Mouse (Mus musculus) c-Kit-negative CD71-positive TER-119-positive erythroid progenitor cells, embryonic 14.5 days (primary cell): ENCODE data around the gene Tmem117.

Experiments used
- DNase-seq: peaks from one replicate; pipeline ENCODE4 v3.0.0-alpha.2; 2013; ENCODE audit warnings: low read depth, low spot score

Tmem117 gene

DNA sequence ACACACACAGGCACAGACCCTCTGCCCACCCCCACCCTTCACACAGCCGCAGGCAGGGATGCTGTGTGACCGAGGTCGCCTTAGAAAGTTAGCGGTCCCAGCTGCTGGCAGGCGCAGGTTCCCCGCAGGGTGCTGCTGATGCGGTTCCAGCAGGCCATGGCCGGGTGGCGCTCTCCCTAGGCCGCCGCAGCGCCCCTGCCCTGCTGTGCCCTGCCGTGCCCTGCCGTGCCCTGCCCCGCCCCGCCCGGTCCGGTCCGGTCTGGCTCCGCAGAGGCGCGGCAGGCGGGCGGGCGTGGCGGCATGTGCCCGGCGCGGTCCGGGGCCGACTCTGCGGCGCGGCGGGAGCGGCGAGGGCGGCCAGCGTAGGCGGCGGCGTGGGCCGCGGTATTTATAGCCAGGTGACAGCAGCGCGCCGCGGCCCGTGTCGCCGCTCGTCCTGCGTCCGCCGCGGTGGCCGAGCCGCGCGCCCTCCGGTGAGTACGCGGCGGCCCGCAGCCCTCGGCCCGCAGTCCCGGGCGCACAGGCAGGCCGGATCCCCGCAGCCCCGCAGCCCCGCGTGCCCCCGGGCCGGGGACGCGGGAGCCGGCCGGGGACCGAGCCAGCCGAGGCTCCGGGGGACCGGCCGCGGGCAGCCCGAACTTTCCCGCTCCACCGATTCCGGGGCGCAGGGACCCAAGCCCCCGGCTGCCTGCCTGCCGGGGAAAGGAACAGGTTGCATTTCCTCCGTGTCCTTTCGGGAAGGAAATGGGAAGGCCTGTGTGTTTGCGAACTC, at the start of gene Tmem117:
Gene Tmem117, plus strand, starts transcription at position 403 of the 772 bp plus-strand sequence.
- DNase-seq = no peak

DNA sequence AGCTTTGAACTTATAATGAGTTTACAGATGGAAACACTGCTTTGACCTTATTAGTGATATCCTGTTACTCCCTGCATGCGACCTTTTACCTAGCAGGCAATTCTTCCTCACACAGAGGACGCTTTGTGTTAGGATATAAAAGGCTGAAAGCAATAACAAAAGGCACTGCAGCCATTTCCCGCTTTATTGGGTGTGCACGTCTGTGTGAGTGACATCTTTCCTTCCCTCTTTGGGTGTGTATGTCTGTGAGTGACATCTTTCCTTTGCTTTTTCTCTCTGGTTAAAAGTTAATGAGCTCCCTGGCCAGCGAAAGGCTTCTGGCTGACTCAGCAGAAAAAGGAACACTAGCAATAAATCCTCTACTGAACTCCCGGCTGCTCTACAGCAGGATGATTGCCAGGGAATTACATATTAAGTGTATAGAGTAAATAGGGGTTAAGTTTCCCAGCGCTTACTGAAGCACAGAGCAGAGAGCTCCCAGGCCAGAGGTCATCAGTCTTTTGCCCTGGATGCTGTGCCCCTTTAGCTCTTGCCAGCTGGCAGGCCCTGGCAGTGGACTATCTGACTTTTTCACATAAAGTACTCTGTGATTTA, 46.9 kb upstream of the Tmem117 start:
- DNase-seq = no peak

DNA sequence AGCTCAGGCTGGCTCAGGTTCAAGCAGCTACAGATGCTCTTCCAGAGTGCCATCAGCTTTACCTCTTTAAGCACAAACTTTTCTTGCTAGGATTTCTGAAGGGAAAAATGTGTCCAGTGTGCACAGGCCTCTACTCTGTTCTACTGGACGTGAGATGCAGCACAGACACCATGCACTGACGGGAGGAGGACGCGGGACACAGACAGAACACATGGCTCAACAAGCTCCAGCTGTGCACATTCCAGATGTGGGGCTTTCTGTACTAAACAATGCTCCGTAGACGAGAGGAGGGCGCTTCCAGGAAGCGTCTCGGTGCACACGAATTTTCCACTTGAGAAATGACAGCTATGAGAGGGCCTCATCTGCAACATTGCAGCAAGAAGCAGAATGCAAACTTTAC, 45.9 kb upstream of the Tmem117 start:
- DNase-seq = no peak

DNA sequence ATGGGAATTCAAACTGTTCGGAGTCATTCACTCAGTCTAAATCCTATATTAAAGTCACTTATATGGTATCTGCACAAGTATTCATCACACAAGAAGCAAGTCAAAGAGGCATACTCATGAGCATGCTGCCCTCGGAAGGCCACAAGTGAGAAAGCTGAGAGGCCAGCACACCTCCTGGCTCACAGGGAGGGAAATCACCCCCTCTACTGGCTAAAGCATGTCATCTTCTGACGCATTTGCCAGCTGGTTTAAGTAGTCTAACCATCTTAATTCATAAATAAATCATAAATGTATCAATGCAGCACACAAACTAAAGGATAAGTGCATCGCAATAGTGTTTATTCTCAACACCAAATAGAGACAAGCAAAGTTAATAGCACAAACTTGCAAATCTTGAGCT, 44.3 kb upstream of the Tmem117 start:
- DNase-seq = no peak

DNA sequence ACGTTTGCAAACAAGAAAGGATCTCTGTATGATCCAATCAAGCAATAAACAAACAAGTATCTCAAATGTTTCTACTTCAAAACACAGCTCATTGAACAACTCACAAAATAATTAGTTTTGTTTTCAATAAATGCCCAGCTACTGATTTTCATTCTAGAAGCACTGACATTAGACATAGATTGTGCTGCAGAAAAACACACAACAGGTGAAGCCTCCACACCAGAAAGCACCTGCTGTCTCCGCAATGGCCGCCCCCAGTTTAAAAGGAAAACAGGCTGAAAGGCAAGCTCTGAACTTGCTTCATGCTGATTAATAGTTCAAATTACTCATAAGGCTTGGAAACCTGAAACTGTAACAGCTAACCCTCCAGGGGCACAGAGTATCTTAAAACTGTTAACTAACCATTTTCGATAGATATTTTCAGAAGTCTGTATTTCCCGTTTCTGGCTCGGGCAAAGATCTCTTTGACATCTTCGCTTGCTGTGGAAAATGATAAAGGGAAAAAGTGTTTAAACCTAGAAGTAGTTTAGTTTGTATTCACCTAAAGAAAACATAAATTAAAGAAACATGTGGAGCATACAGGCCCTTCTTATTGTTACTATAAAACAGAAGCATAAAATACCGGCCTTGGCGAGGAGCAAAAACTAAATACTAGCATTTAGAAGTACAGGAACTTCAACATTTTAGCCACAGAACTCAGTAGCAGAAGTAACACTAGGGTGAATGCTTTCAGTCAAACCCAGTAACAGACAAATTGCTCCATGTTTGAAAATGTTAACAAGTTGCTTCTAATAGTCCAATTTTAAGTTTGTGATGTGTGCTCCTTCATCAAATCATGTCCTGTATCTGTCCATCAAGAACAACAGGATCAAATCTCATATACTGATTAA, 41.0 kb upstream of the Tmem117 start:
- no peak for DNase-seq

DNA sequence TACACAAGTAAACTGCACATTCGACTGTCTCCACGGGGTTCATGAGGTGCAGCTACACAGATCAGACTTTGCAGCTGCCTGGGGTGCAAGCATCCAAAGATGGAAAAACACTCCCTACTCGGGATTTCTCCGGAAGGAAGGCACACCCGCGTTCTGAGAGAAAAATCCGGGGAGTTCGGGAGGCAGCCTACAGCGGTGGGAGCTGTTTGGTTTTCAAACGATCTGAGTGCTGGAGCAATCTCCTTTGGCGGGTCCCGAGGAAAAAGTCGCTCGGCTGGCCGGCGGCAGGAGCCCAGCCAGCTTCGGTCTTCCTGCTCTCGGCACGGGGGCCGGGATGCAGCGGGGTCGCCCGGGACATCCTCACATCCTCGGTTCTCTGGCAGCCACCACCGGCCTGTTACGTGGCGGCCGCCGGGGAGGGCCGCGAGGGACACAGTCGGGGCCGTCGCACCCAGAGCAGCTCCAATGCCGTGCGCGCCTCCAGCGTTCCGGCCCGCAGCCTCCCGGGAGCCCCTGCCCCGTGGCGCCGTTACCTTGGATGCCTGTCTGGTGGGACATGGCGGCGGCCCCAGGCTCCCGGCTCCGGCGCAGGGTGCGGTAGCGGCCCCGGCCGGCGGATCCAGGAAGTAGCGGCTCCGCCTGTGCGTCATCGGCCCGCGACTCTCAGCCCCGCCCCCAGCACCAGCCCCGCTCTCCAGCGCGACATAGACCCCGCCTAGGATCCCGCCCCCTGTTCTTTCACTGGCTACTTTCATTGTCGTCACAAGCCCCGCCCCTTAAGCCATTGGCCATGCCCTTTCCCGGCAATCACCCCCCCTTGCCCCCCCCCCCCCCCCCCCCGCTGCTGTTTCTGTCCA, 39.6 kb upstream of the Tmem117 start, which contains the start of gene Twf1:
Gene Twf1, minus strand, starts transcription at position 671 of the 857 bp plus-strand sequence.
- DNase-seq = peak; percentile 93

DNA sequence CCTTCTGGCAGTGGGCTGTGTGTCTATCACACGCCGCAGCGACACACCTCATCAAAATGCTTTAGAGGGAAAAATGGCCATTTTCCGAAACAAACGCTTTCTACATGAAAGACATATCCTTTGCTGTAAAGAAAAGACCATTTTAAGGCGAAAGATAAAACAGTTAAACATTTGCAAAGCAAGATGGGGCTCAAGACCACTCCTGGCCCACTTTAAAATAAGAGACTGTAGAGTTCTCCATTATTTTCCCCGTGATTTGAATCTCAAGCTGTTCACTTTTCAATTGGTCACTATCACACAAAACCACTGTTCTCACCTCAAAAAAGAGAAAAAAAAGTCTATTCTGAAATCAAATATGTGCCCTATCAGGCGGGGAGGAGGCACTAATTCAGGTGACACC, 38.9 kb upstream of the Tmem117 start:
- no peak for DNase-seq

DNA sequence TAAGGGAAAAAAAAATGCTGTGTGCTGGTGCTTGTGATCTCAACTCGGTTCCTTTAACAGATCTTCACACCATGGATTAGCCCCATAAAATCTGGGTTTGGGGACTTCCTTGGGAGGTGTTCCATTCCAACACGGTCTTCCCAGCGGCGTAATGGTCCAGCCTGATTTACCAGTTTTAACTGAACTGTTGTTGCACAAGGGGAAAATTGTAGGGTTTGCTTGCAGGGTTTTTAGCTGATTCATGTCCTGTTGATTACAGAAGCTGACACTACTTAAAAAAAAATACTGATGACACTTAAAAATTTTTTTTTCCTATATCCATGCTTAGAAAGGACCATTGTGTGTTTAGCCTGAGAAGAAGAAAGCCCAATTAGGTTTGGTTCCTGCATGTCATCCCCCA, 37.7 kb upstream of the Tmem117 start:
- no peak for DNase-seq

DNA sequence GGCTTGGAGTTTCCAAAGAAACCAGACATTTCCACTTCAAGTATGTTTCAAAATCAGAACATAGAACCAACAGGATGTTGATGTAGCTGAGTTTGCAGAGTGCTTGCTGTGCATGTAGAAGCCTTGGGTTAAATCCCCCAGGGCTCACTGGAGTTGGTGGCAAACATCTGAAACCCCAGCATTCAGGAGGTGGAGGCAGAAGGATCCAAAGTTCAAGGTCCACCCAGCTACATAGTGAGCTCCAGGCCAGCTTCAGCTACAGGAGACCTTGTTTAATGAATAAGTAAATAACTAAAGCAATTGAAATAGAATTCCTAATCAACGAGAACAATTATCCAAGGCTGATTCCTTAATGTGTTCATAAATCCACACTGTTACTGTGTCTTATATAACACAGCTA, 35.4 kb upstream of the Tmem117 start:
- no peak for DNase-seq

DNA sequence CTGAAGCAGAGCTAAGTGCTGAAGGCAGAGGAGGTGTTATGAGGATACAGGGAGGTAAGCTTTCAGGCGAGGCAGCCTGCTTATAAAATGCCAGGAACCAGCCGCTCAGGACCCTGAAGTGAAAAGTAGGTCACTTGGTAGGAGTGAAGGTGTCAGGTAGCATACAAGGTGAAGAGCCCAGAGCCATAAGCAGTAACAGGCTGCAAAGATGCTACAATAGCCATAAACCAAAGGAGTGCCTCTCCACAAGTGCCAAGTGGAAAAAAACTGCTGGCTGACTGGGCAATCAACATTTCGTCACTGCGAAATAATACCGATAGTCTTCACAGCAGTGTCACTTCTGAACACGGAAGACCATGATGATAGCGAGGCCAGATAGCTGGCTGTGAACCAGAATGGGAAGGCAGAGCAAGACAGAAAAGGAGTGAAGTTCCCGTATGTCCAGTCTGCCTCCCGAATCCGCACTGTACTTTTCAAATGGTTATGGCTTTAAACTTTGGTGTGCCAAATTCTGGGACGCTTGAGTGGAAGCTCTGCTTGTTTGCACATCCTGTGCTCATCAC, 28.8 kb upstream of the Tmem117 start:
- DNase-seq = no peak

DNA sequence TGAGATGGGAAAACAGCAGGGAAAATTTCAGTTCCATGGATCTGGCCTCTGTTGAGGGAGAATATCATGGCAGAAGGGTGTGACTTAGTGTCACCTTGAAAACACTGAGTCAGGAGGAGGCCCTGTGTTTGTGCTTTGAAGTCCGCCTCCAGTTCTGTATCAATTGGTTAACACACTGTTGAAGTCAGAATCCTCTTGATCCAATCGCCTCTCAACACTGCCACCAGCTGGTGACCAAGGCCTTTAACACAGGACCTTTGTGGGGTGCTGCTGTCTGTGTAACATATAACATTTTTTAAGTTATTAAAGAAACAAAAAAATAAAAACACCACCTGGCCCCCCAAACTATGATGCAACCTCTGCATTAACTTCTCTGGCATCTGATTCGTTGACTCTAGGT, 27.7 kb upstream of the Tmem117 start:
- no peak for DNase-seq

DNA sequence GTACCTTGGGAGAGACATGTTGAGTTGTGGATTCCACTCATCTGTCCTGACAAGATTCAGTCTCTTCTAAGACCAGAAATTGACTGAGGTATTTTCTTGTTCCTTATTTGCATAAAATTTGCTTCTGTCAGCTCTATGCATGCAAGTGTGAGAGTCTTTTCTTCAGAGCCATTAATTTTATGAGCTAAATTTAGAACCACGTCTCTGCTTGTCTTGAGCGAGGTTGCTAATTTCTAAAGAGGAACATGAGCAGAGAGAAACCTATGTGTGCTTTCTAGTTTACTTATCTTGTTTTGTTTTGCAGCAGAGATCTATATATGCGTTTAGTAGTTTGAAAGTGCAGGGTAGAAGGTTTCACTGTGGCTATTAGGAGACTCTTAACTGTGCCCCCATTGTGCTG, 26.6 kb upstream of the Tmem117 start:
- DNase-seq = no peak

DNA sequence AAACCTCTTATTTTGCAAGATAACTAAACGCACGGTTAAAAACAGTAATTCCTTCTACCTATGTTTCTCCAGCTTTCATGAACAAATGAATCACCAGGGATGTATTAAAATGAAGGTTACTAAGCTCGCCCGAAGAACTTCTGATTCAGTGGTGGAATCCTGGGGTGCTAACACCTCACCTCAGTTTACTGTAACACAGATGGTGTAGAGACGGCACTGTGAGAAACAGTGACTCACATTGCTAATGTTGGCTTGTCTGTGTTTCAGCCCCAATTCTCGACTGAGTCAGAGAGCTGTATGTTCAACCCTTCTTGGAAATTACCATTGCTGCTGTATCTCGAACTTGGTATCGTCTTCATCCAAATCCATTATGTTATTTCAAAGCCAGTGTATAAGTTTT, 21.3 kb upstream of the Tmem117 start:
- no peak for DNase-seq

DNA sequence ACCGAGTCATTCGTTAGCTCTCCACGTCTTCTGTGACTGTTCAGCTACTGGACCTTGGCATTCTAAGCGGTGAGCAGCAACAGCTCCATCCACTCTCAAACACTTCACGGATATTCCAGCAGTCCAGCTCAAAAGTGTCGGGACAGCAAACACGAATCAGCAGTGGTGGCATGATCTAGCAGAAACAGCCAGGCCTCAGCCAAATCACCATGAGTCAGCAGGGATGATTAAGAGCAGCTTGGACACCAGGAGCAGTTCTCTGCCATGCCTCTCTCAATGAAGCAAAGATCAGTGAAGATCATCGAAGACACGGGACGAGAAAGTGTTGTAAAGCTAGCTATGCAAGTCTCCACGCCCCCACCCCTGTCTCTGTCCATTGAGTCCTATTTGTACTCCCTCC, 13.0 kb upstream of the Tmem117 start:
- DNase-seq = peak; percentile 2

DNA sequence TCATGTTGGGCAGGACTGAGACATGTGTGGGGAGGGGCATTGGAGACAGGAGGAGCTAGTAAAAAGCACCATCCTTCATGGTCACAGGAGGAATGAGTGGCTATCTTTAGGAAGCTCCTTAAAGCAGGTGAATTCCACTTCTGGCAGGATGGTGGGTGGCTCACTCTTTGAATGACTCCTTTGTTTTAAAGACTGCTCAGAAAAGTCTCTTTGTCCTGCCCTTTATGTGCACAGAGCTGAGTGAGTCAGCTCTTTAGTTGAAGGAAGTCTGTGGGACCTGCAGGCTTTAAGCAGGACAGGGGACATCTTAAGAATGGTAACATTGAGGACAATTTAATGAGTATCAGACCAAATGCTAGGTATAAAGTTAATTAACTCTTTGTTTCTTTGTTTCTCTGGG, 8.1 kb upstream of the Tmem117 start:
- no peak for DNase-seq

DNA sequence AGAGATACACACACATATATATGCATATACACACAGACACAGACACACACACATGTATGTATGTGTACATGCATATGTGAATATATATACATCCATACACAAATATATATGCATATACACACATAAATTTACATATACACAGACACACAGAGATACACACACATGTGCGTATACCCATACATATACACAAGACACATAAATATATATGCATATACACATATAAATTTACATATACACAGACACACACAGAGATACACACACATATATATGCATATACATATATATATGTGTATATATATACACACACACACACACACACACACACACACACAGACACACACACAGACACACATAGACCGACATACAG, 586 bp upstream of the Tmem117 start:
- no peak for DNase-seq

DNA sequence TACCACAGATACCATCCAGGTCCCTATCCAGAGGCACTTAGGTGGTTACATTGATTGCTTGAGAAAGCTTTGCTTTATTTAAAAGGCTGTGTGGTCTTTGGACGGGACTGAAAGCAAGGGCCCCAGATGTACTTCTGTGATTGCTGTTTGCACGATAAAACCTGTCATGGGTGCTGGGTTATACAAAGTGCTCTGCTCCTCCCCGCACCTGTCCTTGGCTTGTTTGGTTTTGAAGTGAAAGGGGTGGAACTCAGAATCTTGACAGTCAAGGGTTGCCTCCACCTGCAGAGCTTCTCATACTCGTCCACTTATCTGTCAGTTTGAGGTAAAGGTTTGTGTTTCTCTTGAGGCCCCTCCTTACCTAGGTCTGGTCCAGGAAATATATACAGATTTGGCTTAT, 1.5 kb downstream of the Tmem117 start:
- no peak for DNase-seq

DNA sequence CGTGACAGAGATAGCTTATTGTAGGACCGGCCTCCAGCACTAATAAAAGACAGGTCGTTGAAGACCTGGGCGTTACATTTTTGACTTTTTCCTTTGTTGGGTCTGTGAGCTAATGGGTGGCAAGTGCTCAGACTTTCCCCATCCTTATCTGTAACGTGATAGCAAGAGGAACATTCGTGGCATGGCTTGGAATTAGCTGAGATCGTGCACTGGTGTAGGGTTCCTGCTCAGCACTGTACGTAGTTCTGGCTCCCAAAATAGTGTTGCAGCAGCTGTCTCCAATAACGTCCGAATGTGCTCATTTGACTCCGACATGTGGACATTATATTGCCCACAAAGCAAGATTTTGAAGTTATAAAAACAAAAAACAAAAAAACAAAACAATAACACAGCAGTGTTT, 5.5 kb downstream of the Tmem117 start:
- no peak for DNase-seq

DNA sequence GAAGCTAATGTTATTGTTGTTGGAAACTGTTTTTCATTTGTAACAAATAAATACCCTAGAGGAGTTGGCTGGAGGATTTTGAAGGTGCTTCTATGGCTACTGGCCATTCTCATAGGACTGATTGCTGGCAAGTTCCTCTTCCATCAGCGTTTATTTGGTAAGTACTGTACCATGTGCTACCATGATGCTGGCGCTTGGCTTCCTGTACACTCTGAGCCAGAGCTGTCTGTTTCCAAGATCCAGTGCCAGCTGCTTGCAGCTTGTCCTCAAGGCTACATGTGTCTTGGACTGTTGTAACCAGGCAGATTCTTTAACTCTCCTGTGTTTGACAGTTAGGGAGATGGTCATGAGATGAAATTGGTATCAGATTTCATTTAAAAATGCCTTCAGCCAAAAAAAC, 9.2 kb downstream of the Tmem117 start:
- no peak for DNase-seq

DNA sequence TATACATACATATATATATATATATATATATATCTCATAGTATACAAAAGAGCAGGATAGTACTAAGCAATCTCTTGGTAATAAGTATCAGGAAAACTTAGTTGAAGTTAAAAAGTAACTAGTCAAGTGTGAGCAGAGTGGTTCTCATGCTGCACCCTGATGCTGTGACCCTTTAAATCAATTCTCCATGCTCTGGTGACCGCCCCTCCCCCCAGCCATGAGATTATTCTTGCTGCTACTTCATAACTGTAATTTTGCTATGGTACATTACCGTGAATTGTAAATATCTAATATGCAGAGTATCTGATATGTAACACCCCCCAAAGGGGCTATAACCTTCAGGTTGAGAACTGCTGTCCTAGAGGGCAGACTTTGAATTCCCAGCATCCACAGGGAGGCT, 10.1 kb downstream of the Tmem117 start:
- DNase-seq = no peak

DNA sequence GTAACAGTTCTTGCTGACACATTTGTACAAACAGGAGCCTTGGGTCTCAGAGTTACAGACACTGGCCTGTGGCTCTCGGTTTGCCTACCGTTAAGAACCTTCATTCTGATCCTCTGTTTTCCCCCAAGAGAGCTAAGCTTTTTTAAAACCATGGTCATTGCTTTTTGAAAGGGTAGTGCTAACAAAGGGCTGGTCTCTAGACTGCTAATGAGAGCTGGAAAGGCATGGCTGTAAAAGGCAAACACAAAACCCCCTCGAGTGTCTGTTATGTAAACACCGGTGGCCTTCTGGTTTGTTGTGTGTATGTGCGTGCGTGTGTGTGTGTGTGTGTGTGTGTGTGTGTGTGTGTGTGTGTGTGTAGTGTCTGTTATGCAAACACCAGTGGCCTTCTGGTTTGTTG, 17.0 kb downstream of the Tmem117 start:
- no peak for DNase-seq
